Mouse (Mus musculus): Measurements from ENCODE around the gene Mbnl1. TPM values are rescaled to one million over a fixed set of nuclear protein-coding genes. Genes with fewer than 3 reads are reported as not detected.

The Mbnl1 gene
- total and polyA plus RNA-seq, 2 experiments from 2014 or later, result 70.8 to 94.9 TPM

- H3K27ac ChIP-seq (ENCODE audit: low read depth), result no peak overlapping the region
- TF ChIP-seq CTCF (IDR thresholded peaks at IDR 0.05; ENCODE audit: low read depth) (no peak), EP300 (IDR thresholded peaks at IDR 0.05; ENCODE audit: low read depth) (no peak)
- DNase-seq (ENCODE audit: low spot score), result no peak
- H3K4me3 ChIP-seq (ENCODE audit: low read depth, low read length), result no peak overlapping the region
- H3K9ac ChIP-seq (replicated peaks; ENCODE audit: low read depth, low read length), result no peak overlapping the region
- H3K4me1 ChIP-seq (ENCODE audit: control insufficient read depth, insufficient read depth), result peaks cover 28% of the 10 kb centered on the region
- 65% methylated on average over 1 of the region's 1 CpGs for WGBS
- no peaks in the 10 kb centered on the region for H3K27me3 ChIP-seq (ENCODE audit: control insufficient read depth, insufficient read depth, low read length)
- H3K4me2 ChIP-seq (ENCODE audit: low read depth, low read length), result no peak overlapping the region
- no peak for ATAC-seq (ENCODE audit: insufficient read depth, low read depth)
- no peaks in the 10 kb centered on the region for H3K36me3 ChIP-seq (replicated peaks; ENCODE audit: control insufficient read depth, insufficient read depth, low read length)
- no peaks in the 10 kb centered on the region for H3K9me3 ChIP-seq (replicated peaks; ENCODE audit: control insufficient read depth, low read length)
These were observed 51.5 kb downstream of the Mbnl1 start for GRCm38 (mm10) chr3:60524127-60524526.

- WGBS, result 28% methylated on average over 5 of the region's 5 CpGs
- peak overlapping the region; percentile 83 for H3K27ac ChIP-seq (ENCODE audit: low read depth)
- peak overlapping the region; percentile 43 for H3K4me3 ChIP-seq (ENCODE audit: low read depth, low read length)
- ATAC-seq (ENCODE audit: insufficient read depth, low read depth), result no peak
- peak overlapping the region; percentile 65 for H3K9ac ChIP-seq (replicated peaks; ENCODE audit: low read depth, low read length)
- H3K4me2 ChIP-seq (ENCODE audit: low read depth, low read length), result peak overlapping the region; percentile 66
- no peaks in the 10 kb centered on the region for H3K36me3 ChIP-seq (replicated peaks; ENCODE audit: control insufficient read depth, insufficient read depth, low read length)
- H3K9me3 ChIP-seq (replicated peaks; ENCODE audit: control insufficient read depth, low read length), result no peaks in the 10 kb centered on the region
- H3K27me3 ChIP-seq (ENCODE audit: control insufficient read depth, insufficient read depth, low read length), result no peaks in the 10 kb centered on the region
- H3K4me1 ChIP-seq (ENCODE audit: control insufficient read depth, insufficient read depth), result peaks cover 39% of the 10 kb centered on the region
- no peak for DNase-seq (ENCODE audit: low spot score)
- TF ChIP-seq CTCF (IDR thresholded peaks at IDR 0.05; ENCODE audit: low read depth) (no peak), EP300 (IDR thresholded peaks at IDR 0.05; ENCODE audit: low read depth) (no peak)
These were observed 58.7 kb downstream of the Mbnl1 start for GRCm38 (mm10) chr3:60531286-60531685.

GRCm38 (mm10) chr3:60531826-60532225 lies 59.2 kb downstream of the Mbnl1 start:
- peak; percentile 59 for DNase-seq (ENCODE audit: low spot score)
- Histone ChIP-seq H3K27me3 (ENCODE audit: control insufficient read depth, insufficient read depth, low read length) (no peaks in the 10 kb centered on the region), H3K9me3 (replicated peaks; ENCODE audit: control insufficient read depth, low read length) (no peaks in the 10 kb centered on the region), H3K4me1 (ENCODE audit: control insufficient read depth, insufficient read depth) (peaks cover 33% of the 10 kb centered on the region), H3K4me2 (ENCODE audit: low read depth, low read length) (peak overlapping the region; percentile 66), H3K9ac (replicated peaks; ENCODE audit: low read depth, low read length) (peak overlapping the region; percentile 65; the same call in 1 of the 2 replicates), H3K36me3 (replicated peaks; ENCODE audit: control insufficient read depth, insufficient read depth, low read length) (no peaks in the 10 kb centered on the region), H3K4me3 (ENCODE audit: low read depth, low read length) (peak overlapping the region; percentile 43; the same call in 1 of the 2 replicates), H3K27ac (ENCODE audit: low read depth) (peak overlapping the region; percentile 83)
- no peak for ATAC-seq (ENCODE audit: insufficient read depth, low read depth)
- TF ChIP-seq EP300 (IDR thresholded peaks at IDR 0.05; ENCODE audit: low read depth), result no peak
- no peak for TF ChIP-seq CTCF (IDR thresholded peaks at IDR 0.05; ENCODE audit: low read depth)
- 53% methylated on average over 2 of the region's 2 CpGs for WGBS

- DNase-seq (ENCODE audit: low spot score), result no peak
- Histone ChIP-seq H3K4me1 (ENCODE audit: control insufficient read depth, insufficient read depth) (peaks cover 26% of the 10 kb centered on the region), H3K27me3 (ENCODE audit: control insufficient read depth, insufficient read depth, low read length) (no peaks in the 10 kb centered on the region), H3K36me3 (replicated peaks; ENCODE audit: control insufficient read depth, insufficient read depth, low read length) (no peaks in the 10 kb centered on the region), H3K4me3 (ENCODE audit: low read depth, low read length) (no peak overlapping the region), H3K9me3 (replicated peaks; ENCODE audit: control insufficient read depth, low read length) (no peaks in the 10 kb centered on the region), H3K4me2 (ENCODE audit: low read depth, low read length) (no peak overlapping the region), H3K27ac (ENCODE audit: low read depth) (peak overlapping the region; percentile 2; the same call in 1 of the 2 replicates), H3K9ac (replicated peaks; ENCODE audit: low read depth, low read length) (no peak overlapping the region)
- ATAC-seq (ENCODE audit: insufficient read depth, low read depth), result no peak
- TF ChIP-seq EP300 (IDR thresholded peaks at IDR 0.05; ENCODE audit: low read depth) (no peak), CTCF (IDR thresholded peaks at IDR 0.05; ENCODE audit: low read depth) (no peak)
- WGBS, result 25% methylated on average over 3 of the region's 3 CpGs
These were observed 62.6 kb downstream of the Mbnl1 start for GRCm38 (mm10) chr3:60535224-60535623.

- Histone ChIP-seq H3K4me2 (ENCODE audit: low read depth, low read length) (no peak overlapping the region), H3K9me3 (replicated peaks; ENCODE audit: control insufficient read depth, low read length) (no peaks in the 10 kb centered on the region), H3K36me3 (replicated peaks; ENCODE audit: control insufficient read depth, insufficient read depth, low read length) (no peaks in the 10 kb centered on the region), H3K4me1 (ENCODE audit: control insufficient read depth, insufficient read depth) (peaks cover 22% of the 10 kb centered on the region), H3K9ac (replicated peaks; ENCODE audit: low read depth, low read length) (no peak overlapping the region), H3K27me3 (ENCODE audit: control insufficient read depth, insufficient read depth, low read length) (no peaks in the 10 kb centered on the region), H3K27ac (ENCODE audit: low read depth) (no peak overlapping the region), H3K4me3 (ENCODE audit: low read depth, low read length) (no peak overlapping the region)
- no peak for ATAC-seq (ENCODE audit: insufficient read depth, low read depth)
- TF ChIP-seq EP300 (IDR thresholded peaks at IDR 0.05; ENCODE audit: low read depth) (no peak), CTCF (IDR thresholded peaks at IDR 0.05; ENCODE audit: low read depth) (no peak)
- WGBS, result 75% methylated on average over 2 of the region's 2 CpGs
- DNase-seq (ENCODE audit: low spot score), result no peak
These were observed 64.4 kb downstream of the Mbnl1 start for GRCm38 (mm10) chr3:60537063-60537462.

Data from heart, postnatal 0 days (tissue).